Mouse (Mus musculus) v-Abl transformed pro-B cells (cell line): ENCODE measurements around the gene Pdk2.
"Not testable (repeated sequence)": the region's sequence is repeated elsewhere in the genome, so short reads cannot be mapped to it uniquely, and the experiment has no call there.

Source experiments
- in situ Hi-C, 2 experiments: fragments of 400-800 bp; cut with MboI; formaldehyde crosslinking; loops; one replicate each; pipeline ENCODE4 v1.15.1; 2025; ENCODE audit not compliant: unreplicated experiment in 2 of 2

Gene Pdk2

DNA sequence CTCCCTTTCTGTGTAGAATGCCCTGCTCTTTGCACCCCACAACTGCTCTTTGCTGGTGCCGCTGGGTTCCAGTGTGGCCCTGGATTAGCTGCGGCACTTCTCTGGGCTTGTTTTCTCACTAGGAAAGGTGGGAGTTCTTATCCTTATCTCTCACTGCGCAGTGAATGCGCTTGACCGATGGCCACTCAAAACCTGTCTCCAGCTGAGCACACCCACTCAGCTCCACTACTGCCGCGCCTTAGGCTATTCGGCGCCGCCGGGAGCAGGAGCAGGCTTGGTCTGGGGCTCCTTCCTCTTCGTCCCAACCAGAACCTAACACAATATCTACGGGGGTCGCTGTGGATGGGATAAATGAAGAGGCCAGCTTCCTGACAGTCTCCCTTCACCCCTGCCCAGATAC lies 7.5 kb downstream of the Pdk2 start:
- in situ Hi-C loops, result no loop called here

- in situ Hi-C loops, result no loop called here
Observed at GRCm38 (mm10) chr11:95032945-95033344, 8.2 kb downstream of the Pdk2 start.

DNA sequence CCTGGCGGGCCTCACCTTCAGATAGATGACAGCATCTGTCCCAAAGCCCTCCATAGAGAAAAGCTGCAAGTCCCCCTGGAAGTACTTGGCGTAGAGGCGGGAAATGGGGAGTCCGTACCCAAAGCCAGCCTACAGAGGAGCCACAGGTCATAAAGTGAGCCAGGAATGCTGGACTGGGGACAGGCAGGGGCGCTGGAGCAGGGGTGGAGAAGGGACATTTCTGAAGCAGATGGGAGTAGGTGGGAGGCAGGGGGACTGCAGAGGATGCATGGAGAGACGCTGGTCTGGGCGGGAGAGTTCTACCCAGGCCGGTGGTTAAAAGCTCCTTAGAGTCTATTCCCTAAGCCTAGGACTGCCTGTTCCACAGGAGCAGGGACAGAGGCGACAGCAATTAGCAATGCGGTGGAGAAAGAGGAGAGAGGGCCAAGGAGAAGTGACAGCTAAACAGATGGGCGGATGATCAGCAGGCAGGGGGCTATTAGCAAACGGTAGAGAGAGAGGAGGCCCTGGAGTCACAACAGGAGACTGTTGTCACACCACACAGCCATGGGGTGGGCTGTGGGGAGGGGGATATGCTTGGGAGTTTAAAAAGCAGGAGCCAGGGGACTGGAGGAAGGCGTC lies 13.2 kb downstream of the Pdk2 start:
- in situ Hi-C loops, result no loop called here

GRCm38 (mm10) chr11:95026849-95027248 lies 14.3 kb downstream of the Pdk2 start:
- in situ Hi-C loops, result no loop called here

DNA sequence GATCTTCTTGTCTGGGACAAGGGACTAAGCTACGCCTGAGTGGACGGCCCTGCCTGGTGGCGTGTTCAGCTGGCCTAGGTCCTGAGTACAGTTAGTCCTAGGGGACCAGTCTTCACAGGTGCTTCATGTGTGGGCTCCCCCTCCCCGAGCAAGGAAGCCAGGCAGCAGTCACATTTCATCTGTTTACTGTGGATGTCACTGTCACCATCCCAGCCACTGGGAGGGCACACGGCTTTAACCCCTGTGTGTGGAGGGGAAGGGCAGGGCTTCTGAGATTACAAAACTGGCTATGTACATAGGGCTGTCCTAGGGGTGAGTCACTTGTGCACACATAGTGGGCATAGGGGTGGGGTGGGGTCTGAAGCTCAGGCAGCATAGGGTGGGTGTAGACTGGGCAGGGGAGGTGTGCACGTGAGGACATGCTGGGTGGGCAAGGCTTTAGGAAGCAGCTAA lies 15.0 kb downstream of the Pdk2 start:
- in situ Hi-C loops, result no loop called here

GRCm38 (mm10) chr11:95025227-95026012 lies 15.7 kb downstream of the Pdk2 start:
- in situ Hi-C loops, result no loop called here

- in situ Hi-C loops, result no loop called here
Observed at GRCm38 (mm10) chr11:95024439-95025184, 16.5 kb downstream of the Pdk2 start.

- in situ Hi-C loops, result no loop called here
Observed at GRCm38 (mm10) chr11:95023481-95023880, 17.7 kb downstream of the Pdk2 start.

- in situ Hi-C loops, result no loop called here
Observed at GRCm38 (mm10) chr11:95022237-95022992, 18.7 kb downstream of the Pdk2 start.

DNA sequence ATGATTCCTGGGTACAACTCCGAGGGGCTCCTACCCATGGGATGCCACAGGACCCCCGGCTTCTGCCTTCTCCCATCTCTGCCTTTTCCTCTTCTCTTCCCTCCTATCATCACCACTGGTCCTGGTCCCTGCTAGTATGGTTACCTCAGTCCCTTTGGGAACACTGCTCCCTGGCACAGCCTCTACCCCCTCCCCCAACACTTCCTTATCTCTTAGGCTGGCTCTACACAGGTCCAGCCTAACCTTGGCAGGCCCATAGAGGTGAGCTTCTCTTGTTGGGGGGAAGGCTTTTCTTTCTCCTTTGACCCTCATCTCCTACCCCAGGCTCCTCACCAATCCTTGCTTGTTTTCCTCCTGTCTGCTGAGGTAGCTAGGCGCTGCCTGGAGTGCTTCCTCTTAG lies 25.7 kb downstream of the Pdk2 start:
- in situ Hi-C loops, result no loop called here

DNA sequence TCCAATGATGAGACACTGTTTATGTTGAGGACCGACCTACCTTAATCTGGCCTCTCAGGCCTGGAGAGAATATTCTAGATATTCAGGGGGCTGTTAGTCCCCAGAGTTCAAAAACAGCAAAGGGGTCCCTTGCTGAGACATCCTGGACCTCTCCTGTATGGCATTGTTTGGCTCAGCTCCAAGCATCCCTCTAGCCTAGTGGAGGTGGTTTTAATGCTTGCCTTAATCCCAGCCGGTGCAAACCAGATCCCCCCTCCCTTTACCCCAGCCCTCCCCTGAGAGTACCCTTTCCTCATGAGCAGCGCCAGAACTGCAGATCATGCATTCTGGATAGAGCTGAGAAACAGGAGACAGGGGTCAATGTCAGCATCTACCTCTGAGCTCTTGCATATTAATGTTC lies 28.7 kb downstream of the Pdk2 start:
- in situ Hi-C loops, result no loop called here

DNA sequence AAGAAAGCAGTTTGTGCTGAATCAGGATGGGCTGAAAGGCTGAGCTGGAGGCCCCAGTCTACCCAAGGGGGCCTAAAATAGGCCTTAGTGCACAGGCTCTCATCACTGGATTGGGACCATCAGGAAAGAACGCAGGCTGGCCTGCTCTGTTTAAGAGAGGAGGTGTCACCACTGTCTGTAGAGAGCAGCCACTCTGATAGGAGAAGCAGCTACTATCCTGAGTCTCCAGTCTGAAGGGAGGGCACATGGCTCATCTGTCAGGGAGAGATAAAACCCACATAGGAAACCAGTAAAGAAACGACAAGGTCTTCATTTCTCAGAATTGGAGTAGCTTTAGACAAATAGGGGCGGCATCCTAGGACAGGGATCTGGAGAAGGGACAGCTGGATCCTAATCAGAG lies 29.1 kb downstream of the Pdk2 start:
- in situ Hi-C loops, result no loop called here

DNA sequence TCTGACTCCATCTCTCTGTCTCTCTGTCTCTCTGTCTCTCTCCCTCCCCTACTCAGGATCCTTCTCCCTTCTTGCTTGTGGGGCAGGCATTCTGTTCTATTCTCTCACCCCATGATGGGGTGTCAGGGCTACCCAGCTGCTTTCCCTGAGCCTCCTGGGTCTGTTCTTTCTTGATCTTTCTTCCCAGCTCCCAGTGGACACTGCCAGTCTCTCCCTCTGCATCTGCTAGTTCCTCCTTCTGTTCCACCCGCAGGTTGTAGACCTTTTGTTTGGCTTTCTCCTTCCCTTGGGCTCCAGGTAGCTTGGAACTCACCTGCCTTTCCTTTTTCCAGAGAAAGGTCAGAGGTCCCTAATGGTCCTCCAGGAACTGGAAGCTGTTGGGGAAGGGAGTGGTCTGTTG lies 29.7 kb downstream of the Pdk2 start:
- in situ Hi-C loops, result no loop called here

DNA sequence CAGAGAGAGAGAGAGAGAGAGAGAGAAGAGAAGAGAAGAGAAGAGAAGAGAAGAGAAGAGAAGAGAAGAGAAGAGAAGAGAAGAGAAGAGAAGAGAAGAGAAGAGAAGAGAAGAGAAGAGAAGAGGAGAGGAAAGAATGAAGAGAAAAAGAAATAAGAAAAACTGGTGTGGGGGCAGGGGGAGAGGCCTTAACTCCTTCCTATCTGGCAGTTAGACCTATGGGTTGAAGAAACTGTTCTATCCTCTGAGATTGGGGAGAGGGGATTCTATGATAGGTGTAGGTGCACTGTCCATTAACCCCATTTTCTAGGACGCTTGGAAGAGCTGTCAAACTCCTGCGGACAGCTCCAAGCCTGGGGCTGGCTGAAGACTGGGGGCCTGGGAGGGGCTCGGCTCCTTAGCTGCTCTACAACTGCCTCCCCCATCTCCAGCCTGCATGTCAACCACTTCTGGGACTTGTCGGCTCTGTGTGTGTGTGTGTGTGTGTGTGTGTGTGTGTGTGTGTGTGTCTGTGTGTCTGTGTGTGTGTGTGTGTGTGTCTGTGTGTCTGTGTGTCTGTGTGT lies 30.2 kb downstream of the Pdk2 start:
- in situ Hi-C loops, result not testable (repeated sequence)

DNA sequence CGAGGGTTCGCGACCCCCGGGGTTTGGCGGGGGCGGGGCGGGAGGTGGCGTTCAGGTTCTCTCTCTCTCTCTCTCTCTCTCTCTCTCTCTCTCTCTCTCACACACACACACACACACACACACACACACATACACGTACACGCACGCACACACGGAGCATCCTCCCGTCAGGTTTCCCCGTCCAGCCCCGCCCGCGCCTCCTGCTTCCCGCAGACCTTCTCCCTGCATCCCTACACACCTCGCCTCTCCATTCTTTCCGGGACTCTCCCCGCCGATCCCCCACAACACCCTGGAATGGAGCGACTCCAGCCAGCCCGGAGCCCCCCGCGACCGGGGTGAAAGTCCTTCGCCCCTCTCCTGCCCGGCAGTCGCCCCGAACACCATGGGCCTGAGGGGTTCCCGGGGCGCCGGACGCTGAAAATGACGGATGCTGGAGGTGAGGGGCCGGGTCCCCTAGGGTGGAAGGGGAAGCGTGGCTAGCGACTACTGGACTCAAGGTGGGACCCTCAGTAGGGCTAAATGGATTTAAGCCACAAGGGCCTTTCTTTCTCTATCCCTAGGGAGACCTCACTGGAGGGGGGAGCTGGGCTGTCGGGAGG lies 30.9 kb downstream of the Pdk2 start:
- in situ Hi-C loops, result no loop called here

DNA sequence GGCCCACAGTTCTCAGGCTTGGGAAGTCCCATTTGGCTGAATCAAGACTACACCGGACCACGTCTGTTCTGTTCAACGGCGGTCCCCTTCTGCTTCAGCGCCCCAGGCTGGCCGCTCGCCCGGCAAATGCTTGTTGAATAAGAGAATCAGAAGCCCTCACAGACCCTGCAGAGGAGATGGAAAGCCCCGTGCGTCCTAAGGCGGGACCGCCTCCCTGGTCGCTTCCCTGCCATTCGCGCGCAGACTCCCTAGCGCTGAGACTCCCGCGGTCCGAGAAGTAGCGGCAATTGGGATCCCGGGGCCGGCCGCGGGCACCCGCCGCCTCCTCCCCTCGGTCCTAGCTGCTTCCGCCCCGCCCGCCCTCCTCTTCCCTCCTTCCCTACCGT lies 31.5 kb downstream of the Pdk2 start, which contains the start of gene Samd14:
Gene Samd14 (plus strand): TSS at position 251 of the 386 bp plus-strand sequence.
- in situ Hi-C loops, result loop anchor here (5.0 kb wide), 1 partner anchor 37 kb away; no protein-coding TSS in a partner anchor

DNA sequence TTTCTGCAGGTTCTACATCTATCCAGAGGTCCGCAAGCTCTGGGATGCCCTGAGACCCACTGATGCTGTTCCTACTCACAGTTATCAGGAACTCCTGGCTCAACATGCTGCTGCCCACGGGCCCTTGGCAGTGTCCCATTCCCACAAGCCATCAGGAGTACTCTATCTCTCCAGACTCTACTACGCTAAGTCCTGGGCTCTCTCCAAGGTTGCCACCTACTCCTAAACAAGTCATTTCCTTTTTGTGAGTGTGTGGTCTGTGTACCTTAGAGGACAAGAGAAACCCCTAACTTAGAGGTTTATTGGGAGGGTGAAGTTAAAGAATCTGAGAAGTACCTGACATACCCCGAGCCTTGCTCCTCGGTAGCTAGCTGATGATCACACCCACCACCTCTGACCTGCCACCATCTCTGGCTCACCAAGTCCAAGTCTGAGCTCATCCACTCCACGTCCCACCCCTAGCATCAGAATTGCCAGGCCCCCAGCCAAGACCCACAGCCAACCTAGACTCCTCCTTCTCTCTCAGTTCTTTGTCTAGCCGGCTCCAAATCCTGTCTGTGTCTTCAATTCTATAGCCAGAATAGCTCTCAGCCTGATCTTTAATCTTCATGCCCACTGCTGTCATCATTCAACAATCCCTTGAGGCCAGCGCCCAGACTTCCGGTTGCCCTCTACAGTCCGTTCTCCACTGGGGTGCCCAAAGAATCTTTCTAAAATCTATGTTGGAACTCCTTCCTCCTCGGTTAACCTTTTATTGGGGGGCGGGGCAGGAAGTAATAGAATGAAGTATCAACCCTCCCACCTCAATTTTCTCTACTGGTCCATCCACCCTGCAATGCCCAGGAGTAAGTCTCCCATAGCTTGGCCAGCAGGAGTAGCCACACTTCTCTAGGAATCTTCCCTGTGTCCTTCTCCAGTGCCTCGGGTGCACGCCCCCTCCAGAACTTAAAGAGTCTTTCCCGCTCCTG lies 32.2 kb downstream of the Pdk2 start:
- in situ Hi-C loops, result loop anchor here (5.0 kb wide), 1 partner anchor 37 kb away; no protein-coding TSS in a partner anchor

GRCm38 (mm10) chr11:95007418-95007817 lies 33.7 kb downstream of the Pdk2 start:
- in situ Hi-C loops, result loop anchor here (5.0 kb wide), 1 partner anchor 35 kb away; no protein-coding TSS in a partner anchor
